ENCODE assay signal across 8 mouse cellular contexts in genomic region chr16:31592973-31593683, GRCm38 (mm10).
DNase-seq lines count a peak whose midpoint lies in the region; ATAC-seq and TF ChIP-seq lines count a peak whose summit lies in the region.

No protein-coding gene starts in this region.

- peak overlapping the region; percentile 24 for H3K4me3 ChIP-seq in forebrain, embryonic 10.5 days
- H3K4me3 ChIP-seq in hindbrain, embryonic 12.5 days: no peak overlapping the region
- H3K4me3 ChIP-seq in limb, embryonic 14.5 days (replicated peaks; ENCODE audit: low read length): no peak overlapping the region

- peak overlapping the region; percentile 87 for H3K27ac ChIP-seq in forebrain, embryonic 10.5 days
- H3K27ac ChIP-seq in hindbrain, embryonic 12.5 days: peak overlapping the region; percentile 85
- peak overlapping the region; percentile 72 for H3K27ac ChIP-seq in limb, embryonic 14.5 days (replicated peaks; ENCODE audit: low read depth, low read length)

- 0 out of 2 replicates have a peak overlapping the region, but pooled peaks have one; percentile 35 for H3K4me2 ChIP-seq in hindbrain, embryonic 12.5 days (replicated peaks)
- H3K4me2 ChIP-seq in limb, embryonic 14.5 days (replicated peaks; ENCODE audit: low read depth, low read length, severe bottlenecking): peak overlapping the region; percentile 7; the same call in 1 of the 2 replicates

- H3K36me3 ChIP-seq in forebrain, embryonic 10.5 days (replicated peaks): no peaks in the 10 kb centered on the region
- H3K36me3 ChIP-seq in hindbrain, embryonic 12.5 days: no peaks in the 10 kb centered on the region
- H3K36me3 ChIP-seq in limb, embryonic 14.5 days (ENCODE audit: control insufficient read depth, insufficient read depth, low read length): no peaks in the 10 kb centered on the region

- DNase-seq in frontal cortex, postnatal 25 days (ENCODE audit: low spot score in 2 of 2): no peak
- peak; percentile 96 for DNase-seq in Muller cell, postnatal 12 days (ENCODE audit: inconsistent ontology term)
- DNase-seq in forebrain, embryonic 10.5 days (ENCODE audit: extremely low spot score, low spot score): no peak
- DNase-seq in limb, embryonic 14.5 days (ENCODE audit: low spot score): peak; percentile 40
- peak; percentile 50 for DNase-seq in retina, postnatal 1 day
- DNase-seq in spleen, adult 18-20 months: no peak

- no peaks in the 10 kb centered on the region for H3K9me3 ChIP-seq in forebrain, embryonic 10.5 days
- H3K9me3 ChIP-seq in hindbrain, embryonic 12.5 days (replicated peaks): no peaks in the 10 kb centered on the region
- no peaks in the 10 kb centered on the region for H3K9me3 ChIP-seq in limb, embryonic 14.5 days (ENCODE audit: control insufficient read depth, low read length)

- peak; percentile 79 for ATAC-seq in frontal cortex, adult (ENCODE audit: low TSS enrichment)
- peak; percentile 61; the same call in 1 of the 2 replicates for ATAC-seq in hindbrain, embryonic 12.5 days (ENCODE audit: low FRiP score)
- no peak for ATAC-seq in limb, embryonic 14.5 days (ENCODE audit: low FRiP score, low read depth)

- peaks cover 63% of the 10 kb centered on the region for H3K4me1 ChIP-seq in forebrain, embryonic 10.5 days
- peaks cover 34% of the 10 kb centered on the region for H3K4me1 ChIP-seq in hindbrain, embryonic 12.5 days
- H3K4me1 ChIP-seq in limb, embryonic 14.5 days (ENCODE audit: control insufficient read depth, insufficient read depth, low read length): peaks cover 36% of the 10 kb centered on the region

- no peak for TF ChIP-seq POLR2A in limb, embryonic 14.5 days (IDR thresholded peaks at IDR 0.05; ENCODE audit: borderline replicate concordance, extremely low read depth, insufficient read depth, insufficient read length)

- no peak overlapping the region for H3K9ac ChIP-seq in hindbrain, embryonic 12.5 days
- no peak overlapping the region for H3K9ac ChIP-seq in limb, embryonic 14.5 days (ENCODE audit: low read depth, low read length, severe bottlenecking)

- H3K27me3 ChIP-seq in forebrain, embryonic 10.5 days (ENCODE audit: poor library complexity, severe bottlenecking): peaks cover 11% of the 10 kb centered on the region
- no peaks in the 10 kb centered on the region for H3K27me3 ChIP-seq in hindbrain, embryonic 12.5 days
- no peaks in the 10 kb centered on the region for H3K27me3 ChIP-seq in limb, embryonic 14.5 days (ENCODE audit: control insufficient read depth, insufficient read depth, low read length)

- 40% methylated on average over 9 of the region's 9 CpGs for whole genome bisulfite sequencing in forebrain, embryonic 10.5 days
- 29% methylated on average over 9 of the region's 9 CpGs for WGBS in hindbrain, embryonic 12.5 days
- 28% methylated on average over 9 of the region's 9 CpGs for WGBS in limb, embryonic 14.5 days

Comparison
In these comparisons a context has a peak if more than half of its experiments do, and no peak if none do; other contexts are left out.
1. DNase-seq: peak in Muller cell, postnatal 12 days (single experiment), limb, embryonic 14.5 days (single experiment) and retina, postnatal 1 day (single experiment); none in frontal cortex, postnatal 25 days (0 of 2), forebrain, embryonic 10.5 days (single experiment) and spleen, adult 18-20 months (0 of 2).
2. Peak in every context shown above with its lines, with median percentiles within 50 percentile points of each other: H3K27ac ChIP-seq.